Mouse (Mus musculus) lung, adult 18-20 months (tissue): ENCODE measurements around the gene Dzip1l.

Source experiments
- DNase-seq, 2 experiments: peaks; one replicate each; pipeline ENCODE4 v3.0.0; 2022; ENCODE audit warnings: mixed read lengths in 2 of 2

Gene Dzip1l

DNA sequence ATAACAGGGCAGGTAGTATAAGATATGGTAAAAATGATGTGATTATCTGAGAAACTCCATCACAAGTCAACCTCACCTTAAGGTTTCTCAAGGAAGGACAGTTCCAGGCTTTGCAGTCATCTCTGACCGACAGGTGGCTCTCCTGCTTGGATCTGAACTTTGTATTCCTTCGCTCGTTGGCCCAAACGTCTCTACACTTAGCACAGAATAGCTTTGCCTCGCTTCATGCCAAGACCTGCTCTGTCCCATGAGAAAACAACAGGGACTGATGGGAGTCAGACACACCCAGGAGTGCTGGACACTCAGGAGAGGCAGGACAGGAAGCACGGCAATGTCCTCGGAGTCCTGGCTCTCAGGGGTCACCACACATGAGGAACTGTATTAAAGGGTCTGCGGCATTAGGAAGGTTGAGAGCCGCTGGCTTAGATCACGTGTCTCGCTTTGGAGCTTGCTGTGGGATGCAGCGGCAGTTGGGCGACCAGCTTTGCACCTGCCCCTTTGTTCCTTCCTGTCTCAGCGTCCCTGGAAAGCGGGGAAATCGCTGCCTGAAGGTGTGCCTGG, 32.4 kb downstream of the Dzip1l start:
- no peak for DNase-seq

GRCm38 (mm10) chr9:99662406-99662805, 33.1 kb downstream of the Dzip1l start:
- peak; percentile 40 to 58 for DNase-seq

DNA sequence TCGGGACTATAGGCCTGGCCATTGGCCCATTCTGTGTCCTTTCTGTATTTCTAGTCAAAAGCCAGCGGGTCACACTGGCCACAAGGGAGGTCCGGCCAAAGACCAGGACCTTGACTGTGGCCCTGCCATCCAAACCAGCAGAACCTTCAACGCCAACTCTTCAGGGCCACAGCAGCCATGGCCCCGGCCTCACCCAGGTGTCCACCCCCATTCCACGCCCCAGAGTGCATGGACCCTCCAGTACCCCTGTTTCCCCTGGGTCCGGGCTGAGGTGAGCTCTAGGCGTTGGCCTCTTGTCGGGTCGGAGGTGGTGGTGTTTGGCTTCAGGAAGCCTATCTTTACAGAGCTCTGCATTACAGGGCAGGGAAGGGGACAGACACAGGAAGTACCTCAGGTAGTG, 33.6 kb downstream of the Dzip1l start:
- DNase-seq = no peak

GRCm38 (mm10) chr9:99667596-99667995, 38.3 kb downstream of the Dzip1l start:
- DNase-seq = peak; percentile 49 to 50

DNA sequence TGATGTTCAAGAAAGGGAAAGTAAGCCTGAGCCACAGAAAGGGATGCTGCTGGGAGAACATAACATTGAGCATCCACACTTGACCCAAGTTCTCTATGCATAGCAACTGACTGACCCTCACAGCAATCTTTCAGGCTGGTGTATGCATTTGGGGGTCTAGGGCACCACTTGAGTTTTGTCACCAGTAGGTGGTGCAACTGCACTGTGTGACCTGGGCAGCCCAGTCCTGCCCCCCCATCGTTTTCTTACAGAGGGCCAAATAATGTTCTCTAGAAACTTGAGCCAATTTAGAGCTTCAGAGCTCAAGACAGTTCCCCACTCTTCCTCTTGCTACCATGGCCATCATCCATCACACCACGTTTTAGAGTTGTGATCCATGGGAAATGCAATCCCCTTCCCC, 42.3 kb downstream of the Dzip1l start:
- peak in 1 of 2 experiments; percentile 36 for DNase-seq

- DNase-seq = no peak
Observed at GRCm38 (mm10) chr9:99675714-99676113, 46.4 kb downstream of the Dzip1l start.

- DNase-seq = peak in 1 of 2 experiments; percentile 26
Observed at GRCm38 (mm10) chr9:99681980-99682570, 52.8 kb downstream of the Dzip1l start.

- peak; percentile 84 to 87 for DNase-seq
Observed at GRCm38 (mm10) chr9:99685061-99685521, 55.8 kb downstream of the Dzip1l start.

DNA sequence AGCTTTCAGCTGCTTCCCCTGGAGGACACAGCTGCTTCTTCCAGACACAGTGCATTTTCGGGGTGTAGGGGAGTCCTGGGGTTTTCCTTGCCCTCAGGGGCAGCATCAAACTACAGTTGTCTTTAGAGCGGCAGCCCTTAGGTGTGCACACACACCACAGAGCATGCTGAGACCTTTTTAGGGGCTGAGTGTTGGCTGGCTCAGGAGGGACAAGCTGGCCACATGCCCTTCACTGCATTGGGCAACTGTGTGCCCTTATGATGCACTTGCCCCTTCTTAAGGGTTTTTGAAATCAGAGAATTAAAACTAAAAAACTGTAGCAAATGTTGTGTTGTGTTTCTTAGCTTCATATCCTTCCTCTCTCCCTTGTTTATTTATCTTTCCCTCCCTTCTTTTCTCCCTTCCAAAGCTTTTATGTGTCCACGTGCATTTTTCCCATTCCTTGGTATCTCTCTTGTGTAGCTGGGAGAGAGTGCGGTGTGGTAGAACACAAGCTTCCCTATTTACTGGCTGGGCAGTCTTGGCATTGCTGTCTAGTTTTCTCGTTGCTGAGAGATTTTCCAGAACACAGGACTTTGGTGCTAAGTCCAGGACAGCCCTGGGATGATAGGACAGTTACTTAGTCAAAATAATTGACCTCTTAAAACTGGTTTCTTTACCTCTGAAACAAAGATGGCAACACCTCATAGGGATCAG, 56.4 kb downstream of the Dzip1l start:
- DNase-seq = peak; percentile 63 to 65

GRCm38 (mm10) chr9:99689796-99690195, 60.5 kb downstream of the Dzip1l start:
- DNase-seq = no peak

- DNase-seq = no peak
Observed at GRCm38 (mm10) chr9:99690386-99690785, 61.1 kb downstream of the Dzip1l start.

DNA sequence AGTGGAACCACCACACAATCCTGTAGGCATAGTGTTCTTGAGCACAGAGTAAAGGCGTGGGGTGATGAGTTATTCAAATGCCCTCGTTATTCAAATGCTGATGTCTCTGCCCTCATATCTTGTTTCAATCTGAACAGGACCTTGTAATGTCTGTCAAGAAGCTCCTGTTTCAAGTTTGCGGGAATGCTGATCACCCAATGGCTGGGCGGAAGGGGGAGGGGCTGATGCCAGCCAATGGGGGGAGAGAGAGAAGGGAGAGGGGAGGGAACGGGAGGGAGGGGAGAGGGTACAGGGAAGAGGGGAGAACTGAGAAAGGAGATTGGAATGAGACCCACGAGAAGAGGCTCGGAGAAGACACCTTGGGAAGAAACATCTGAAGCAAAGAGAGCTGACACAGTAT, 65.7 kb downstream of the Dzip1l start:
- DNase-seq = no peak

DNA sequence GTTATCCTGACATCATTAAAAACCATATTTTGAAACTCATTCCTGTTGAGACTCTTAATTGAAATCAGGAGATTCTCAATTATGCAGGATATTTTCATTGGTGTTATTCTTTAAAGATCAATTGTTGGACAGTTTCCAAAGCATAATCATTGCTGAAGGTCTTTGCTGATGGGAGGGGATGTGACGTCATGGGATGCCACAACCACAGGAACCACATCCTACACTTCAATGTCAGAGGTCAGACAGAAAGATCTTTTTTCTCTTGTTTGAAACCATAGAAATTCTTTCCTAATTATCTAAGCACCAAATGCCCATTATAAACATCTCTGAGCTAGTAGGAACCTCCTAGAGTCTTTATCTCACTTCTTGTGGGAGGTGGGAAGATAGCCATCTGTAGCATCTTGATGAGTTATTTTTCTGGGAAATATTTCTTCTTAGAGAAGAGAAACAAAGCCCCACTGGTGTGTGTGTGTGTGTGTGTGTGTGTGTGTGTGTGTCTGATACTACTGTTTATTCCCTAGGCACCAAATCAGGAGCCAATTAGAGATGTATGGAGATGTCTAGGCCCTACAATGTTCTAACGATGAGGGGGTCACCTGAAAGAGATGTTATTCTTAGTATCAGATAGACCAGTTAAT, 70.6 kb downstream of the Dzip1l start:
- no peak for DNase-seq

- no peak for DNase-seq
Observed at GRCm38 (mm10) chr9:99701187-99701586, 71.9 kb downstream of the Dzip1l start.

- peak; percentile 25 to 56 for DNase-seq
Observed at GRCm38 (mm10) chr9:99702215-99702614, 72.9 kb downstream of the Dzip1l start.

DNA sequence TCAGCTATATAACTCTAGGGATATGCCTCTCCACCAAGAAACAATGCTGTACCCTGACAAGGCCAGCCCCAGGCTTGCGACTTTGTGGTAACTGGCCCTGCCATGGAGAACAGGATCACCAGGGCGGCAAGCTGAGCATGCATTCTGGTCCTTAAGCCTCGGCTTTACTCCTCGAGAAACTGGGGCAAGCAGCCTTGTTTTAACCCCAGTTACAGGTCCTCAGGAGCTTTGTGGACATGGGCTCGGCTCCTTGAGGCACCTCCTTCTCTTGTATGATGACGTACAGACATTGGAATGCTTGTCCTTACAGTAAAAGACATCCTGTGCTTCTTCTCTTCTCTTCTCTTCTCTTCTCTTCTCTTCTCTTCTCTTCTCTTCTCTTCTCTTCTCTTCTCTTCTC, 74.4 kb downstream of the Dzip1l start:
- DNase-seq = peak; percentile 19 to 50

- no peak for DNase-seq
Observed at GRCm38 (mm10) chr9:99706264-99706663, 77.0 kb downstream of the Dzip1l start.

DNA sequence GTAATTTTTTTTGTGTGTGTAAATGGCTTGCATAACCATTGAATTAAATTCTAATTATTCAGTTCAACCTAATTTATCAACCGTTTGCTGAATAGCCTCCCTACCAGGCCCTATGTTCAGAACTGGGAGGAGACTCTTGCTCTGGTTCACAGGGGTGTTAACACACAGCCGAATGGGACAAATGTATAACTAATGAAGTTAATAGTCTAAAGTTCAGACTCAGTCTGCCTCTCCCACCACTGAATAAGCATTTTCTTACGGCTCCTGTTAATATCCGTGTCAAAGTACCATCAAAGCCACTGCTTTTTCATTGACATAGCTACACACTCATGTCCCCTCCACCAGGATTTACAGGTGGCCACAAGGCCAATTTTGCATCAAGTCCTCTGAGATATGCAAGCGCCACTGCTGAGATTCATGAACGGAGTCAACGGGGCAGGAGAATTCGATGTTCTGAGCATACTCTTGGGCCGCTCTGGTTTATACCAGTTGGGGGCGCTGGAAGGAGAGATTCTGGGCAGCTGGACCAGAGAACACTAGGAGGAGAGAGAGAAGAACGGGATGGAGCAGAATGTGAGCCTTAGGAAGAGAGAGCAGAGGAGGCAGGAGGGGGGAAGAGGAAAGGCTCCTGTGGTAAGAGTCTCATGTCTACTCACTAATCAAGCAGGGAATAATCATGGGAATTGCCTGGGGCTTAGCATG, 78.3 kb downstream of the Dzip1l start:
- DNase-seq = peak; percentile 70 to 75

- peak; percentile 76 to 81 for DNase-seq
Observed at GRCm38 (mm10) chr9:99709588-99710248, 80.4 kb downstream of the Dzip1l start.

DNA sequence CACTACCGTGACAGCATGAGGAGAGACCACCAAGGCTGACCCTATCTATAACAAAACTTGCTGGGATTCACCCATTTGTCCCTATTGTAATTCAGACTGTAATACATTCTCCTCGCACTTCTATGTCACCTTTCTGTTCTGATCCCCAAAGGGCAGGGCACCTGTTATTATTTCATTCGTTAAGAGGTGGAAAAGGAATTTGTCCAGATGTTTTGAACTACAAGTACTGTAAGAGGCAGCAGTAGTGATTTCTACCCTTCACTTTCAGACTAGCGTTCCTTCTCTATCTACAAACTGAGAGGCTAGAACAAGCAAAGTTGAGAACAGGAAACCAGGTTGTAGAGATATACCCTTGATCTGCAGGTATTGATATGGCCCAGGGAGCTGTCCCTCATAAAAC, 81.0 kb downstream of the Dzip1l start:
- no peak for DNase-seq

DNA sequence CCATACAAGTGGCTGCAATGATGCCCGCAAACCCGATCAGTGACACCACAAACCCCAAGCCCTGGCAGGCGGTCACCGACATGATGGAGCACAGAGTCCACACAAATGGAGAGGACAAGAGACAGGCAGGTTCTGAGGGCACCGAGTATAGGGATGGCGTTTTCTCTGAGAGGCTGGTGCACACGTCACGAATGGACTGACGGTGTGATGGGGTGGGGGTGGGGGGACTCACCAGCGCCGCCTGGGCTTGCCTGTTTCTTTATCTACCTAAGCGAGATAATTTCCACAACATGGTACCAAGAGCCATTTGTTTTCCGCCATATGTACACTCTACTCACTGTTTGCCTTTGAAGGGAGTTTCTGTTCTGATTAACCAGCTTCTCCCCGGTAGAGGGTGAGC, 87.8 kb downstream of the Dzip1l start, which contains the start of gene Cldn18:
Gene Cldn18, minus strand, starts transcription at position 134 of the 400 bp plus-strand sequence.
- no peak for DNase-seq
